Mouse (Mus musculus): ENCODE results near the gene Mmp28.

DNA sequence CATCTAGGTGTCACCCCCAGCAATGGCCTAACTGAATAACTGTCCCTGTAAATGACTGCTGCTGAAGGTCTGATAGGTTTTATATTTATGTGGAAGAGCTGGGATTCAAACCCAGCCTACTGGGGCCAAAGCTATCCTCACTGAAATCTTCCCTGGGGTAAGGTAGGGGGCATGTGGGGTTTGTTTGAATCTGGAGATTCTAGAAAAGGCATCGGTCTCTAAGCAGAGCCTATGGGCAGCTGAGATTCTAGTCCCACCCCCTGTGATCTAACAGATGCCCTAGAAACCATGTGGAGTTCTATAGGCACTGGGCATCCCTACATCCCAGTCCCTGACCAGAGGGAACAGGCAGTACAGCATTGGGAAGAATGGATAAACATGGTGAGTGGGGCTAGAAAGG is 25.5 kb downstream of the Mmp28 start, which contains the start of gene 1700020L24Rik:
- TF ChIP-seq CTCF (IDR thresholded peaks at IDR 0.05; ENCODE audit: insufficient read depth, low read length) = no peak
- no peak for TF ChIP-seq POLR2A (IDR thresholded peaks at IDR 0.05; ENCODE audit: borderline replicate concordance, extremely low read depth, low read depth, low read length)

Measured in lung, adult 2 months (tissue).